12 mouse cellular contexts compared by ENCODE assay signal in genomic region chr19:45230848-45231382, GRCm38 (mm10). TPM values are rescaled to one million over a fixed set of nuclear protein-coding genes. Genes with fewer than 3 reads are reported as not detected.
A peak's percentile ranks its signal among the peaks of the same experiment; 100 is the strongest.
DNase-seq lines count a peak whose midpoint lies in the region; ATAC-seq and TF ChIP-seq lines count a peak whose summit lies in the region.
"Had no signal": no experiment of that assay in that cellular context is flagged by ENCODE, and none has a peak within 500 bp of the region (broad histone marks: within the 10 kb centered on the region; RNA-seq: fewer than 3 reads in every experiment).

No protein-coding gene starts in this region.

- ATAC-seq in lung, postnatal 0 days: no peak
- ATAC-seq in limb, embryonic 13.5 days (ENCODE audit: low FRiP score, low read depth): no peak
- no peak for ATAC-seq in megakaryocyte, adult 5-6 weeks (ENCODE audit: poor library complexity, severe bottlenecking)
- ATAC-seq: Patski had no signal

- peak overlapping the region; percentile 98 for H3K27ac ChIP-seq in gastrocnemius, adult 2 months
- no peak overlapping the region for H3K27ac ChIP-seq in lung, postnatal 0 days (ENCODE audit: low read length)
- no peak overlapping the region for H3K27ac ChIP-seq in limb, embryonic 13.5 days
- H3K27ac ChIP-seq: macrophage had no signal

- peaks cover 92% of the 10 kb centered on the region for H3K27me3 ChIP-seq in lung, postnatal 0 days (replicated peaks; ENCODE audit: insufficient read depth, low read length)
- H3K27me3 ChIP-seq in limb, embryonic 13.5 days: peaks cover 99% of the 10 kb centered on the region

- intact Hi-C loops in gastrocnemius, adult 2 months (cut with DNase I): no loop called here

- peak overlapping the region; percentile 14; the same call in 1 of the 2 replicates for H3K4me2 ChIP-seq in lung, postnatal 0 days (replicated peaks; ENCODE audit: low read depth, low read length)
- peak overlapping the region; percentile 65 for H3K4me2 ChIP-seq in limb, embryonic 13.5 days (replicated peaks)

- no peaks in the 10 kb centered on the region for H3K9me3 ChIP-seq in lung, postnatal 0 days (ENCODE audit: low read length)
- no peaks in the 10 kb centered on the region for H3K9me3 ChIP-seq in limb, embryonic 13.5 days

- TF ChIP-seq EP300 in lung, postnatal 0 days (IDR thresholded peaks at IDR 0.05): no peak

- H3K4me1 ChIP-seq in lung, postnatal 0 days (ENCODE audit: insufficient read depth, low read depth, low read length): 0 out of 2 replicates have a peak, but pooled peaks cover 3% of the 10 kb centered on the region
- peaks cover 20% of the 10 kb centered on the region for H3K4me1 ChIP-seq in lung, adult 2 months (ENCODE audit: control insufficient read depth, insufficient read depth, low read length)
- H3K4me1 ChIP-seq in limb, embryonic 13.5 days: peaks cover 35% of the 10 kb centered on the region

- no peak for TF ChIP-seq CTCF in gastrocnemius, adult 2 months (IDR thresholded peaks at IDR 0.05)
- TF ChIP-seq CTCF in lung, postnatal 0 days (IDR thresholded peaks at IDR 0.05): no peak
- no peak for TF ChIP-seq CTCF in lung, adult 2 months (IDR thresholded peaks at IDR 0.05; ENCODE audit: insufficient read depth, low read length)

- H3K4me3 ChIP-seq in gastrocnemius, adult 2 months: peak overlapping the region; percentile 88
- peak overlapping the region; percentile 3; the same call in 1 of the 2 replicates for H3K4me3 ChIP-seq in lung, postnatal 0 days (ENCODE audit: low read depth, low read length)
- H3K4me3 ChIP-seq in lung, adult 2 months (replicated peaks; ENCODE audit: extremely low read depth, low read depth, low read length): no peak overlapping the region
- H3K4me3 ChIP-seq in limb, embryonic 13.5 days: peak overlapping the region; percentile 34

- no peak overlapping the region for H3K9ac ChIP-seq in lung, postnatal 0 days (replicated peaks; ENCODE audit: low read depth)
- no peak overlapping the region for H3K9ac ChIP-seq in limb, embryonic 13.5 days

- WGBS in lung, postnatal 0 days: 2% methylated on average over 23 of the region's 51 CpGs
- 4% methylated on average over 45 of the region's 51 CpGs for WGBS in lung, adult 2 months
- 2% methylated on average over 31 of the region's 51 CpGs for WGBS in limb, embryonic 13.5 days

- TF ChIP-seq POLR2A in lung, adult 2 months (IDR thresholded peaks at IDR 0.05; ENCODE audit: borderline replicate concordance, extremely low read depth, low read depth, low read length): no peak

- peak; percentile 49 for DNase-seq in gastrocnemius, adult 2 months
- DNase-seq in gastrocnemius, adult 8-10 months (ENCODE audit: low spot score in 2 of 2): no peak
- no peak for DNase-seq in lung, postnatal 0 days (ENCODE audit: low spot score)
- no peak for DNase-seq in lung, adult 2 months
- DNase-seq in cerebellum, adult 9-11 months: no peak
- DNase-seq in frontal cortex, postnatal 14 days (ENCODE audit: low spot score in 2 of 2): no peak
- DNase-seq: right cerebral cortex, postnatal 25 days; thymus, postnatal 4 days had no signal

- no peaks in the 10 kb centered on the region for H3K36me3 ChIP-seq in lung, postnatal 0 days (ENCODE audit: insufficient read depth, low read length)
- H3K36me3 ChIP-seq in limb, embryonic 13.5 days: no peaks in the 10 kb centered on the region

RNA-seq across cellular contexts. Expression of gene Lbx1, which starts 4.7 kb away (rescaled TPM):
- 10 to 100 TPM; 46.0 to 66.8 TPM for total RNA-seq in gastrocnemius, adult 2 months (2021)
- 10 to 100 TPM; 59.4 to 70.9 (median 64.3) TPM for total RNA-seq in gastrocnemius, adult 8-10 months (2022)
- polyA plus RNA-seq in lung, postnatal 0 days (2015; fragmentation: Nextera tagmentation; extraction: Ambion mirVana): not detected in 2 replicates
- 0.05 and 0.09 TPM in 2 replicates for polyA plus RNA-seq in lung, adult 2 months (2012; rRNA removed)
- 1.4 and 1.5 TPM in 2 replicates for polyA plus RNA-seq in limb, embryonic 13.5 days (2015; fragmentation: Nextera tagmentation; extraction: Ambion mirVana)
- total RNA-seq in megakaryocyte, adult 5-6 weeks (2015): not detected in 2 replicates
- total RNA-seq in megakaryocyte, adult 5-6 weeks (2017): not detected in 2 replicates
- polyA plus RNA-seq: macrophage, Patski had no signal

Comparison
In these comparisons a context has a peak if more than half of its experiments do, and no peak if none do; other contexts are left out.
1. RNA of gene Lbx1, which starts 4.7 kb away (total RNA-seq): 46.0 to 66.8 TPM in gastrocnemius, adult 2 months and 59.4 to 70.9 TPM in gastrocnemius, adult 8-10 months; not detected in megakaryocyte, adult 5-6 weeks; every median in the first group is over 10 times any median in the second.